Mouse (Mus musculus): ENCODE measurements around the gene Atp5f1.

GRCm38 (mm10) chr3:105894601-105895592 is 65.0 kb downstream of the Atp5f1 start:
- TF ChIP-seq ZC3H11A (IDR thresholded peaks at IDR 0.05; ENCODE audit: borderline replicate concordance, low read depth, low read length) (0 out of 2 replicates have a peak, but pooled peaks have one; percentile 9), CHD2 (IDR thresholded peaks at IDR 0.05; ENCODE audit: low read depth, low read length) (no peak), MAFK (IDR thresholded peaks at IDR 0.05; ENCODE audit: insufficient read depth, low read depth, low read length) (no peak), HCFC1 (IDR thresholded peaks at IDR 0.05; ENCODE audit: borderline replicate concordance, insufficient read depth, low read length) (no peak)
